Mouse (Mus musculus) Patski (cell line): Measurements from ENCODE around the gene Gldc. TPM values are rescaled to one million over a fixed set of nuclear protein-coding genes. Genes with fewer than 3 reads are reported as not detected.
A peak's percentile ranks its signal among the peaks of the same experiment; 100 is the strongest.

ENCODE experiments used
- ATAC-seq: fragments of 100-300 bp; one replicate; pipeline ENCODE4 v1.8.0; 2021
- CTCF ChIA-PET: fragments of 350-600 bp; sonication (Branson Sonifier 250); formaldehyde crosslinking; loops from one replicate; lab custom pipeline; 2022; ENCODE audit warnings: inconsistent platforms; lab: Charles Lee
- POLR2A ChIA-PET: fragments of 350-600 bp; sonication (Branson Sonifier 250); formaldehyde crosslinking; loops from one replicate; lab custom pipeline; 2022; ENCODE audit warnings: antibody characterized with exemption, inconsistent platforms; lab: Charles Lee
- DNase-seq: peaks from one replicate; pipeline ENCODE4 v3.0.0-alpha.2; 2011; ENCODE audit warnings: low read depth, low spot score
- H3K27me3 ChIP-seq: fragments of 371-371 bp; one replicate; pipeline ENCODE4 v1.5.1; 2021
- CTCF ChIP-seq: fragments of 100-300 bp; IDR thresholded peaks from one replicate; pipeline ENCODE4 v1.5.1; 2021
- in situ Hi-C: fragments of 300-500 bp; cut with MboI; formaldehyde crosslinking; loops from 3 replicates; pipeline ENCODE4 v1.11.1; 2018; ENCODE audit warnings: low pct_unique_long_range_greater_than_20kb, mixed read lengths
- polyA plus RNA-seq: library from polyadenylated mRNA; unstranded; gene quantifications from one replicate; pipeline ENCODE4 v1.2.3, GENCODE M21; 2021

The Gldc gene
- polyA plus RNA-seq, 1 experiment from 2014 or later: 0.39 TPM

DNA sequence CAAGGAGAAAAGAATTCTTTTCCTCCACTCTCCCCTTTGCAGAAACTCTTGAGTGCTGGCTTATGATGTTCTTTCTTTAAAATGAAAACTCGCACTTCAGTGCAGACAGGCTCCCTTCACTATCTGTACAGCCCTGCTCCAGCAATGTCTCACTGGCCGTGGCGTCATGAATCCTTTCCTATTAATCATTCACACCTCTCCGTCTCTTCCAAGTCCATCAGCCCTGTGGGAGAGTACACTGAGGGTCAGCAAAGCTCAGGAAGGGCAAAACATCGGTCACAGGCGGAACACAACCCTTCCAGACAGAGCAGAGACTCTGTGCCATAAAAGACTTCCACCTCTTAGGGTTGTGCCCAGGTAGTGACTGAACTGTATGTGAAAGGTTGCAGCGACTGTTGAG is 26.9 kb upstream of the Gldc start:
- CTCF ChIA-PET: interaction anchor here (1.3 kb wide), 1 partner anchor 10 kb away, joined by 4 read pairs; no protein-coding TSS in a partner anchor
- TF ChIP-seq CTCF: no peak
- peak; percentile 61 for ATAC-seq
- H3K27me3 ChIP-seq: peaks cover 4% of the 10 kb centered on the region
- POLR2A ChIA-PET: no interaction called here
- DNase-seq: no peak
- in situ Hi-C loops: loop anchor here (10.0 kb wide), 1 partner anchor 217 kb away; no protein-coding TSS in a partner anchor

DNA sequence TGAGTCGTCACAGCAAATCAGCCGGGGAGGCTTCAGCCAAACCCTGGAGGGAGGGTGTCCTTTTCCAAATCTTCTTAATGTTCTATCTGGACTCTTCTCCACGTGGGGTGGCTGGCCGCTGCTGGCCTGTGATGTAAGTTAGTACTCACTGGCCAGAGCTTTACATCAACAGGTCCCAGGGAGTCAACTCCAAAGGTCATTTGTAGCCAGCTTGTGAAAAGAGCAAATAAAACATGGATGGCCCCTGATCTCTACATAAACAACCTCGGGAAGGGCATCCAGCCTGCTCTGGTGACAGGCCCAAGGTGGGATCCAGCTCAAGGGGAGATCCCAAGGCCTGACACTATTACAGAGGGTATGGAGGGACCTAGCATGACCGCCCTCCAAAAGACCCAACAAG is 19.8 kb upstream of the Gldc start:
- TF ChIP-seq CTCF: no peak
- ChIA-PET CTCF (no interaction called here), POLR2A (interaction anchor here (0.7 kb wide), 1 partner anchor 123 kb away, joined by 3 read pairs; no protein-coding TSS in a partner anchor)
- DNase-seq (no peak), ATAC-seq (no peak)
- in situ Hi-C loops: no loop called here
- H3K27me3 ChIP-seq: peaks cover 11% of the 10 kb centered on the region

DNA sequence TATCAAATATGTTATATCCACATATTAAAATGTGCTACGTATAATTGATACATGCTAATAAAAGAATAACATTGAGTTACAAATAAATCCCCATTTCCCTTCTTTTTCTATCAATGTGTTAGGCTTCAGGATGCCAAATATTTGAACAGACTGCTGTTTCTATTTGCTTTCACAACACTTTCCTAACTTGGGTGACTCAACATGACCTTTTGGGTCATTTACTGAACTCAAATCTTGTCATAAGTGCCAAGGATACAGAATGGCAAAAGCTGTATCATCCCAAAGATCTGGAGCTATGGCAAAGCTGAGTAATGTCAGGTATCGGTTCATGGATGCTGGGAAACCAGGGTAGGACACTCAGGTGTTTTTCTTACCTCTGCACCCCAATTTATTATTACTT is 12.0 kb upstream of the Gldc start:
- no peak for ATAC-seq
- in situ Hi-C loops: no loop called here
- H3K27me3 ChIP-seq: peaks cover 10% of the 10 kb centered on the region
- no peak for DNase-seq
- no peak for TF ChIP-seq CTCF
- CTCF ChIA-PET: no interaction called here
- POLR2A ChIA-PET: interaction anchor here (0.7 kb wide), 1 partner anchor 334 kb away, joined by 5 read pairs; no protein-coding TSS in a partner anchor

DNA sequence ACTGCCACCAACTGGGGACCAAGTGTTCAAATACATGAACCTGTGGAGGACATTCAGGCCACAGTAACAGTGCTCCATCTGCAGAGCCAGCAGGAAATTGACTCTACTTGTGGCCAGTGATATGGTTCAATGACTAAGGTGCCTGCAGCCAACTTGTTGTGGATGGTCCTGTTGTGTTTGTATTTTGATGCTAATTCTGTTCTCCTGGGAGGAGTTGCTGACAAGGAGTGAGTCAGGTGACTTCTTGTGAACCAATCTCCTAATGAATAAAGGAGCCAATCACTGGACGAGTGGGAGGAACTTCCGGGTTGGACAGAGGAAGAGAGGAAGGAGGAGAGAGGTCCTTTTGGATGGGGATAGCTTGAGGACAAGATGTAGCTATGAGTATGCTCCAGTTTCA is 10.3 kb upstream of the Gldc start:
- DNase-seq: no peak
- ChIA-PET POLR2A (no interaction called here), CTCF (interaction anchor here (0.9 kb wide), 1 partner anchor 17 kb away, joined by 3 read pairs; no protein-coding TSS in a partner anchor)
- ATAC-seq: no peak
- in situ Hi-C loops: no loop called here
- no peak for TF ChIP-seq CTCF
- H3K27me3 ChIP-seq: peaks cover 9% of the 10 kb centered on the region

DNA sequence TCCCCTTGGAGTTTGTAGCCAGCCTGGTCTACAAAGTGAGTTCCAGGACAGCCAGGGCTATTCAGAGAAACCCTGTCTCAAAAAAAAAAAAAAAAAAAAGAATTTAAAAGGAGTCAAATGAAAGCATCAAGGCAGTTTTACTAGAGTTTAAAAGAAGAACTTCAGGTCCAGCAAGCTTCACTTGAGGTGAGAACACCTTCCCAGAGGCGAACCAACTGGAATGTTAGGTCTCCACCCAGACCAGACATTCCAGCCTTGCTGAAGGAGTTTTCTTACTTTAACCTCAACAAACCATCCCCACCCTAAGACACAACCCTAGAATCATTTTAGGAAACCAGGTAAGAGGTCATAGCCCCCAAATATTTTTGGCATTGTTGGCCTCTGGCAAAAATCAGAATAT is 4.8 kb upstream of the Gldc start:
- DNase-seq (no peak), ATAC-seq (no peak)
- POLR2A ChIA-PET: no interaction called here
- TF ChIP-seq CTCF: no peak
- peaks cover 19% of the 10 kb centered on the region for H3K27me3 ChIP-seq
- CTCF ChIA-PET: no interaction called here
- in situ Hi-C loops: no loop called here

DNA sequence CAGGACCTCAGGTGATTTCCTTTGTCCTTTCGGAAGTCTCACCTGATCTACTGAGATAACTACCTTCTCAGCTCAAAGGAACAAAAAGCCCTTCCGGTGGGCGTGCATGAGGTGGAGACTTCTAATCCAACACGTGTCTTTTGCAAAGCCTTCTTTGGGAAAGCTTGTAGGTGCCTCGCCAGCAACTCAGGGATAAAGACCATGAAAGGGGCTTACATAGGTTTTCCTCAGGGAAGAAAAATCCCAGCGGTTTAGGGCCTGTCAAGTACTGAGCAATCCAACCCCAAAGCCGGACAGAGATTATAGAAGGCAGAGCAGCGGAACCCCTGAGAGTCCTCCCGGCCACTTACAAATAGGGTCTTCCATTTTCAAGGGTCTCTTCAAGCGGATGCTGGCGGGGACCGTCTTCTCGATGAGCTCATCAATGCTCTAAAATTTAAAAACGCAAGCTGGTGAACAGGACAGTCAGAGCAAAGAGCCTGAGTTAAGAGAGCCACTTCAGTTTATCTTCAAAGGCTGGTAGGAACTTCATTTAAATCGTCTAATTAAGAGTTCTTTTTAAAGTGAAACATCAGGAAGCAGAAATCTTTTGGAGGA is 1.1 kb downstream of the Gldc start:
- DNase-seq (no peak), ATAC-seq (no peak)
- peaks cover 41% of the 10 kb centered on the region for H3K27me3 ChIP-seq
- ChIA-PET POLR2A (no interaction called here), CTCF (interaction anchor here (1.0 kb wide), 1 partner anchor 31 kb away, joined by 3 read pairs; no protein-coding TSS in a partner anchor)
- no peak for TF ChIP-seq CTCF
- in situ Hi-C loops: no loop called here

DNA sequence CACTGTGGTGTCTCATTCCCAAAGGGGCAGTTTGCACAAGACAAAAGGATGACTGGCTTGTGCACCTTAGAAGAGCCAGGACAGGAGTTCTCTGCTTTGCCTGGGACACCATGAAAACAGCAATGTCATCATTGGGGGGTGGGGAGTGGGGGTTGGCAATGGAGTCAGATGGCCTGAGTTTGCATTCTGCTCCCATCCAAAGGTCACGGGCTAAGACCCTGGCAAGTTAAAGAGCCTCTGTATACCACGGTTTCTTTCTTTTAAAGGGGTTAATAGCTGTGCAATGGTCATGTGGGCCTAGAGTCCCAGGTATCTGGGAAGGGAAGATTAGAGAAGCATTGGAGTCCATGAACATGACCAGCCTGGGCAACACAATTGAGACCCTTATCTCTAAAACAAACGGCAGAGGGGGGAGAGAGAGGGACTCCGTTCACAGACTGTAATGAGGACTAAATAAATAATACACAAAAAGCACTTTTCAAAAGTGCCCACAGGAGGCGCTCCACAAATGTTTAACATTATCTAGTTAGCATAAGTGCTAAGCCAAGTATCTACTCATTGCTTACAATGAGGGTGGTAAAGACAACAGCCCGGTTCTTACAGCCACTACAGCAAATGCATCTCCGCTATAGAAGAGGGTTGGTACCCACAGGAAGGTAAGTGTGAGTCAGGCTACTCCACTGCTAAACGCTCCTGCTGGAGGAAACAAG is 3.7 kb downstream of the Gldc start:
- ChIA-PET POLR2A (no interaction called here), CTCF (no interaction called here)
- no peak for ATAC-seq
- no peak for DNase-seq
- no peak for TF ChIP-seq CTCF
- peaks cover 56% of the 10 kb centered on the region for H3K27me3 ChIP-seq
- in situ Hi-C loops: no loop called here

DNA sequence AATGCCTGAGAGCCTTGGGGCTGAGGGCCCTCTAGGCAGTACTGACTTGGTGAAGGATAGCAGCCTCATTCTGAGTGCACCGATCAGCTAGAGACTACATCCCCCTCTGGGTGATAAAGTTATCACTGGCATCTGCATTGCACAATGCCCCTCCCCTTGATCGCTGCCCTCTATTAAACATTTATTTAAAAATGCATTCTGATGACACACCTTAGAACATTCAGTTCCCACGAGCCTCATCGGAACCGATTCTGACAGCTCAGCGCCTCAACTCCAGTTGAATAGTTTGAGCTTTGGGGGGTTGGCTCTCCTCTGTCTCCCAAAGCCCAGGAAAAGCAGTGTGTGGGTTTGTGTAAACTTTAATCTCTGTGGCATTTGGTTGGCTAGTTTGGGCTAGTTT is 4.9 kb downstream of the Gldc start:
- CTCF ChIA-PET: no interaction called here

DNA sequence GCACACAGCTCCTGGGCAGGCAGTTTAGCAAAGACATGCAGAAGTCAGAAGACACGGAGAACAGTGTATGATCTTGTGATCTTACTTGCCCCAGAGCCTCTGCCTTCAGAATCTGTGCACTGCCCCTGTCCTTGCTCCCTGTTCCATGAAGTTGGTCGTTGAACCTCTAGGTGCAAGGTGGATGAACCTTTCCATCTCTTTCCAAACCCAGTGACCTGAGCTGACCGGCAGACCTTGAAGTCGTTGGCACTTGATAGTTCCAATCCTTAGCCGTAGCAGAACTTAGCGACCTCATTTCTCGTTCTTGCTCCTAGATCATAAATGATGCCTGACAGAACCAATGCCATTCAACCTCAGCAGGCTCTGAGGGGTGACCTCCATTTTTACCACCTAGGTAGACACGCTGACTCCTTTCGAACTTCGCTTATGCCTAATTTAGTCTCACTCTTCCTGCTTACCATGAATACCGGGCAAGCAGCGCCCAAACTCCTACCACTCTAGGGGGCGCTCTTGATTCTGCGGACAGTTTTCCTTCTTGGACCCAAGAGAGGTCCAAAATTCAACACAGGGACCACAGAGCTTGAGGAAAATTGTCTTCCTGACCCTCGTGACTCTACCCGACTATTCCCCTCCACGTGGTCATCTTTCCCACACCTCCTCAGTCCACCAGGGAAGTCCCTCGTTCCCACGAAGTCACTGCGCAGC is 8.3 kb downstream of the Gldc start:
- in situ Hi-C loops: no loop called here
- ChIA-PET POLR2A (no interaction called here), CTCF (no interaction called here)
- no peak for ATAC-seq
- H3K27me3 ChIP-seq: peaks cover 53% of the 10 kb centered on the region
- DNase-seq: no peak
- peak; percentile 8 for TF ChIP-seq CTCF

More for the DNA sequence above, 4.9 kb downstream of the Gldc start:
- ATAC-seq (no peak), DNase-seq (no peak)
- H3K27me3 ChIP-seq: peaks cover 54% of the 10 kb centered on the region
- in situ Hi-C loops: no loop called here
- POLR2A ChIA-PET: no interaction called here
- no peak for TF ChIP-seq CTCF

DNA sequence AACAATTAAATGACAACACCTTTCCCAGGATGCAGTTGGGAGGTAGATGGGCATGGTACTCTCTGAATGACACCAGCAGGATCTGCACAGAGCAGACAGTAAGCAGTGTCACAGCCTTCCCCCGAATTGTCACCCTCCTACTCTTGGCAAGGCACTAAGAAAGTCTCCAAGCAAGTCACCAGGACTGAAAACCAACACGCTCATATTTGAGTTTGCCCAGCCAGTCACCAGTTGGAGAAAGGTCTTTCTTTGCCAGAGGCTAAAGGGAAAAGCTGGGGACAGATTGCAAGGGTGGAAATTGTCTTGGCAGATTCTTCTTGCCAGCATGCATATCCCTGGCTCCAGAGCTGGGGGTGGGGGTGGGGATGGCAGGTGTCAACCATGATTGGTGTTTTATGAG is 11.0 kb downstream of the Gldc start:
- peaks cover 61% of the 10 kb centered on the region for H3K27me3 ChIP-seq
- no peak for TF ChIP-seq CTCF
- in situ Hi-C loops: no loop called here
- DNase-seq (no peak), ATAC-seq (no peak)
- POLR2A ChIA-PET: no interaction called here
- CTCF ChIA-PET: no interaction called here

DNA sequence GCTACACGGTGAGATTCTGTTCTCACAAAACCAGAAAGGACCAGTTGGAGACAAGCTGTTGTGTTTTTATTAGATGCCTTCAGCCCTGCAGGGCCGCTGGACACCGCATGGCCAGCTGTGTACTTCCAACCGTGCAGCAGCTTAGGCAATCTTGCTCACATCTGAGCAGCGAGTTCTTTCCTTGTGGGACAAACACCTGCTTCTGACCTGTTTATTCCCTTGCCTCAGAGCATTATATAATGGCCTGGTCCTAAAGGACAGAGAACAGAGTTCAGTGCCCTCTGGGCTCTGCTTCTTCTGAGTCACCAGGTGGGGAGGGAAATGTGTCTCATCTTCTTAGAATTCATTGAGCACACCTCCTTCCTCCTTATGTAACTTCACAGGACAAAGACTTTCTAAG is 12.4 kb downstream of the Gldc start:
- in situ Hi-C loops: no loop called here
- no peak for TF ChIP-seq CTCF
- DNase-seq (no peak), ATAC-seq (no peak)
- POLR2A ChIA-PET: no interaction called here
- H3K27me3 ChIP-seq: peaks cover 62% of the 10 kb centered on the region
- CTCF ChIA-PET: no interaction called here
